8 mouse cellular contexts compared by ENCODE assay signal in the genomic region with DNA sequence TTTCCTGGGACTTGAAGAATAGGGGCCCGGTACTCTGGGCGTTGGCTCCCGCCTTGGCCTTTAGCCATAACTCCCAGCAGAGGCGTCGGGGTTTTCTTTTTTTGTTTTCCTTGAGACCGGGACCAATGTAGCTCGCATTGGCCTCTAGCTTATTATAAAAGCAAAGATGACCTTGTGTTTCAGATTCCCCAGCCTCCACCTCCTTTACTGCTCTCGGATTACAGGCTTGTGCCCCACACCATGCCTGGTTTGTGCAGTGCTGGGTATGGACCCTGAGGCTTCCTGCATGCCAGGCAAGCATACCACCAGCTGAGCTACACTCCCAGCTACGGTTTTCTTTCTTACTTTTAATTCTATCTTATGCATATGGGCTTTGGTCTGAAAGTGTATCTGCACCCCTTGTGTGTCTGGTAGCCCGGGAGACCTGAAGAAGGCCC. TPM values are rescaled to one million over a fixed set of nuclear protein-coding genes. Genes with fewer than 3 reads are reported as not detected.
A peak's percentile ranks its signal among the peaks of the same experiment; 100 is the strongest.
DNase-seq lines count a peak whose midpoint lies in the region; ATAC-seq and TF ChIP-seq lines count a peak whose summit lies in the region.

No protein-coding gene starts in this region.

- H3K4me1 ChIP-seq in neural tube, embryonic 11.5 days (ENCODE audit: control insufficient read depth, insufficient read depth, low read length) = peaks cover 7% of the 10 kb centered on the region; the same call in 1 of the 2 replicates
- peaks cover 45% of the 10 kb centered on the region for H3K4me1 ChIP-seq in limb, embryonic 15.5 days
- peaks cover 38% of the 10 kb centered on the region for H3K4me1 ChIP-seq in stomach, embryonic 15.5 days

- no peaks in the 10 kb centered on the region for H3K36me3 ChIP-seq in neural tube, embryonic 11.5 days (ENCODE audit: control insufficient read depth, insufficient read depth, low read length)
- H3K36me3 ChIP-seq in limb, embryonic 15.5 days = no peaks in the 10 kb centered on the region
- H3K36me3 ChIP-seq in stomach, embryonic 15.5 days = no peaks in the 10 kb centered on the region

- peak overlapping the region; percentile 85 for H3K4me3 ChIP-seq in gastrocnemius, adult 2 months
- H3K4me3 ChIP-seq in neural tube, embryonic 11.5 days (ENCODE audit: low read depth, low read length) = peak overlapping the region; percentile 41; the same call in 1 of the 2 replicates
- peak overlapping the region; percentile 58 for H3K4me3 ChIP-seq in limb, embryonic 15.5 days
- H3K4me3 ChIP-seq in stomach, embryonic 15.5 days (replicated peaks) = peak overlapping the region; percentile 55
- H3K4me3 ChIP-seq in layer of hippocampus, adult 2 months = no peak overlapping the region; the same call in 1 of the 2 replicates

- H3K4me2 ChIP-seq in neural tube, embryonic 11.5 days (ENCODE audit: low read depth) = peak overlapping the region; percentile 86
- H3K4me2 ChIP-seq in limb, embryonic 15.5 days = peak overlapping the region; percentile 98
- peak overlapping the region; percentile 97 for H3K4me2 ChIP-seq in stomach, embryonic 15.5 days

- ATAC-seq in neural tube, embryonic 11.5 days (ENCODE audit: insufficient read depth, low FRiP score, low TSS enrichment) = peak; percentile 42
- ATAC-seq in limb, embryonic 15.5 days (ENCODE audit: insufficient number of reproducible peaks, low FRiP score, low TSS enrichment, low read depth) = peak; percentile 30; the same call in 1 of the 2 replicates
- peak; percentile 10; the same call in 1 of the 2 replicates for ATAC-seq in stomach, embryonic 15.5 days (ENCODE audit: insufficient read depth, low FRiP score, low read depth)

- 14% methylated on average over 10 of the region's 10 CpGs for WGBS in neural tube, embryonic 11.5 days
- 9% methylated on average over 10 of the region's 10 CpGs for WGBS in limb, embryonic 15.5 days
- 13% methylated on average over 10 of the region's 10 CpGs for WGBS in stomach, embryonic 15.5 days

- no peak for DNase-seq in gastrocnemius, adult 2 months
- DNase-seq in gastrocnemius, postnatal 4 days (ENCODE audit: low spot score in 2 of 2) = no peak
- no peak for DNase-seq in neural tube, embryonic 11.5 days (ENCODE audit: low spot score)
- no peak for DNase-seq in neural tube, embryonic 10.5 days (ENCODE audit: extremely low spot score, low spot score)
- no peak for DNase-seq in cerebellum, adult 9-11 months
- no peak for DNase-seq in layer of hippocampus, adult 2 months (ENCODE audit: low spot score in 2 of 2)

- no peak for TF ChIP-seq CTCF in gastrocnemius, adult 2 months (IDR thresholded peaks at IDR 0.05)
- no peak for TF ChIP-seq CTCF in layer of hippocampus, adult 2 months (conservative IDR thresholded peaks at IDR 0.05)

- intact Hi-C loops in gastrocnemius, adult 2 months (cut with DNase I) = no loop called here

- H3K9me3 ChIP-seq in neural tube, embryonic 11.5 days (ENCODE audit: control insufficient read depth, low read length) = no peaks in the 10 kb centered on the region
- no peaks in the 10 kb centered on the region for H3K9me3 ChIP-seq in limb, embryonic 15.5 days
- no peaks in the 10 kb centered on the region for H3K9me3 ChIP-seq in stomach, embryonic 15.5 days

- 0 out of 2 replicates have a peak, but pooled peaks cover 3% of the 10 kb centered on the region for H3K27me3 ChIP-seq in neural tube, embryonic 11.5 days (ENCODE audit: control insufficient read depth, insufficient read depth, low read length)
- H3K27me3 ChIP-seq in limb, embryonic 15.5 days = no peaks in the 10 kb centered on the region
- no peaks in the 10 kb centered on the region for H3K27me3 ChIP-seq in stomach, embryonic 15.5 days (replicated peaks)

- H3K27ac ChIP-seq in gastrocnemius, adult 2 months = peak overlapping the region; percentile 66
- H3K27ac ChIP-seq in neural tube, embryonic 11.5 days (ENCODE audit: low read depth, low read length) = no peak overlapping the region
- peak overlapping the region; percentile 65; the same call in 1 of the 2 replicates for H3K27ac ChIP-seq in limb, embryonic 15.5 days
- peak overlapping the region; percentile 88 for H3K27ac ChIP-seq in stomach, embryonic 15.5 days
- H3K27ac ChIP-seq in layer of hippocampus, adult 2 months = no peak overlapping the region

- no peak overlapping the region for H3K9ac ChIP-seq in neural tube, embryonic 11.5 days (ENCODE audit: low read length)
- no peak overlapping the region for H3K9ac ChIP-seq in limb, embryonic 15.5 days
- no peak overlapping the region for H3K9ac ChIP-seq in stomach, embryonic 15.5 days

RNA-seq across cellular contexts. Expression of a gene that starts 0.4 kb away (rescaled TPM):
- total RNA-seq in gastrocnemius, adult 2 months (2021) = under 1 TPM; 0.61 to 0.95 TPM
- total RNA-seq in gastrocnemius, postnatal 4 days (2021) = 1 to 10 TPM; 5.5 to 6.1 TPM
- polyA plus RNA-seq in neural tube, embryonic 11.5 days (2014; fragmentation: Nextera tagmentation; extraction: Ambion mirVana) = 5.4 and 7.1 TPM in 2 replicates
- polyA plus RNA-seq in limb, embryonic 15.5 days (2015; fragmentation: Nextera tagmentation; extraction: Ambion mirVana) = 4.4 and 4.9 TPM in 2 replicates
- 6.4 and 7.7 TPM in 2 replicates for polyA plus RNA-seq in stomach, embryonic 15.5 days (2015; fragmentation: Nextera tagmentation; extraction: Ambion mirVana)
- 1 to 10 TPM; 1.4 to 1.6 TPM for total RNA-seq in layer of hippocampus, adult 2 months (2021)

RNA-seq across cellular contexts. Expression of a gene that starts 39.0 kb away (rescaled TPM):
- 10 to 100 TPM; 32.8 to 40.4 TPM for total RNA-seq in gastrocnemius, adult 2 months (2021)
- total RNA-seq in gastrocnemius, postnatal 4 days (2021) = 10 to 100 TPM; 43.6 to 58.4 TPM
- 33.4 and 35.9 TPM in 2 replicates for polyA plus RNA-seq in neural tube, embryonic 11.5 days (2014; fragmentation: Nextera tagmentation; extraction: Ambion mirVana)
- 21.2 and 21.5 TPM in 2 replicates for polyA plus RNA-seq in limb, embryonic 15.5 days (2015; fragmentation: Nextera tagmentation; extraction: Ambion mirVana)
- 19.2 and 21.3 TPM in 2 replicates for polyA plus RNA-seq in stomach, embryonic 15.5 days (2015; fragmentation: Nextera tagmentation; extraction: Ambion mirVana)
- total RNA-seq in layer of hippocampus, adult 2 months (2021) = 100 to 1,000 TPM in 1 of 2 experiments, 10 to 100 TPM in 1; 94.7 to 103 TPM

RNA-seq across cellular contexts. Expression of a gene that starts 54.8 kb away (rescaled TPM):
- 10 to 100 TPM; 14.9 to 23.8 TPM for total RNA-seq in gastrocnemius, adult 2 months (2021)
- total RNA-seq in gastrocnemius, postnatal 4 days (2021) = 10 to 100 TPM in 1 of 2 experiments, 1 to 10 TPM in 1; 8.9 to 11.7 TPM
- 7.0 and 8.3 TPM in 2 replicates for polyA plus RNA-seq in neural tube, embryonic 11.5 days (2014; fragmentation: Nextera tagmentation; extraction: Ambion mirVana)
- polyA plus RNA-seq in limb, embryonic 15.5 days (2015; fragmentation: Nextera tagmentation; extraction: Ambion mirVana) = 11.9 and 12.5 TPM in 2 replicates
- 16.1 and 18.3 TPM in 2 replicates for polyA plus RNA-seq in stomach, embryonic 15.5 days (2015; fragmentation: Nextera tagmentation; extraction: Ambion mirVana)
- total RNA-seq in layer of hippocampus, adult 2 months (2021) = 1 to 10 TPM; 9.2 to 9.9 TPM

Comparison
In these comparisons a context has a peak if more than half of its experiments do, and no peak if none do; other contexts are left out.
1. H3K27ac ChIP-seq: peak in gastrocnemius, adult 2 months (single experiment), limb, embryonic 15.5 days (single experiment) and stomach, embryonic 15.5 days (single experiment); none in neural tube, embryonic 11.5 days (single experiment) and layer of hippocampus, adult 2 months (single experiment).
2. Peak in every context shown above with its lines, with median percentiles within 50 percentile points of each other: ATAC-seq and H3K4me2 ChIP-seq.